Mouse (Mus musculus) embryo, embryonic 10 days (tissue): ENCODE measurements around the gene Dok4.
"Not testable (repeated sequence)": the region's sequence is repeated elsewhere in the genome, so short reads cannot be mapped to it uniquely, and the experiment has no call there.

Source experiments
- DNase-seq: peaks from one replicate; pipeline ENCODE4 v3.0.0-alpha.2; 2015; ENCODE audit warnings: low spot score

The Dok4 gene

DNA sequence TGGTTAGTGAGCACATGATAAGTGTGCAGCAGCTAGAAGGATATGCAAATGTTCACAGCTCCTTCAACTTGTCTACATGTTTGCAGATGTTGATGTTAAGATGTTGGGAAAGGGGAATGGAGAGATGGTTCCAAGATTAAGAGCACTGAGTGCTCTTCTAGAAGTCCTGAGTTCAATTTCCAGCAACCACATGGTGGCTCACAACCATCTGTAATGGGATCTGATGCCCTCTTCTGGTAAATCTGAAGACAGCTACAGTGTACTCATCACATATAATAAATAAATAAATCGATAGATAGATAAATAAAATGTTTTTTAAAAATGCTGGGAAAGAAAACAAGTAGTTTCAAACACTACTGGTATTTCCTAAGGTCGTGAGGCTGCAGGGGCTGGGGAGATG lies 34.9 kb downstream of the Dok4 start:
- DNase-seq: no peak

DNA sequence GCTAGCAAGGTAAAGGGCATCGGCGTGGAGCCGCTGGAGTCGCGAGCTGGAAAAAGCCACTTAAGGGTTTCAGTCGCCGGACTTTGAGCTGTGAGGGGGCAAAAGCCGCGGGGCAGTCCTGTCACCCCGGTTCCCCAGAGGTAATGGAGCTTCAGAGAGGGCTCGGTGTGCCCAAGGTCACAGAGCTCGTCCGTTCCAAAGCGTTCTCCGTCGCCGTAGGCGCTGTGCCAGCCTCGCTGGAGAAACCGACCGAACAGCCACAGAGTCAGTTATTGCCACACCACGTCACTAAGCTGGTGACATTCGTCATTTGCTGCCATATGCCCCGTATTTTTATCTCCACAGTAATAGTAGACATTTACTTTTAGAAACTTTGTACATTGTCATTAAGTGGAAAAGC lies 37.5 kb downstream of the Dok4 start:
- peak; percentile 57 for DNase-seq

DNA sequence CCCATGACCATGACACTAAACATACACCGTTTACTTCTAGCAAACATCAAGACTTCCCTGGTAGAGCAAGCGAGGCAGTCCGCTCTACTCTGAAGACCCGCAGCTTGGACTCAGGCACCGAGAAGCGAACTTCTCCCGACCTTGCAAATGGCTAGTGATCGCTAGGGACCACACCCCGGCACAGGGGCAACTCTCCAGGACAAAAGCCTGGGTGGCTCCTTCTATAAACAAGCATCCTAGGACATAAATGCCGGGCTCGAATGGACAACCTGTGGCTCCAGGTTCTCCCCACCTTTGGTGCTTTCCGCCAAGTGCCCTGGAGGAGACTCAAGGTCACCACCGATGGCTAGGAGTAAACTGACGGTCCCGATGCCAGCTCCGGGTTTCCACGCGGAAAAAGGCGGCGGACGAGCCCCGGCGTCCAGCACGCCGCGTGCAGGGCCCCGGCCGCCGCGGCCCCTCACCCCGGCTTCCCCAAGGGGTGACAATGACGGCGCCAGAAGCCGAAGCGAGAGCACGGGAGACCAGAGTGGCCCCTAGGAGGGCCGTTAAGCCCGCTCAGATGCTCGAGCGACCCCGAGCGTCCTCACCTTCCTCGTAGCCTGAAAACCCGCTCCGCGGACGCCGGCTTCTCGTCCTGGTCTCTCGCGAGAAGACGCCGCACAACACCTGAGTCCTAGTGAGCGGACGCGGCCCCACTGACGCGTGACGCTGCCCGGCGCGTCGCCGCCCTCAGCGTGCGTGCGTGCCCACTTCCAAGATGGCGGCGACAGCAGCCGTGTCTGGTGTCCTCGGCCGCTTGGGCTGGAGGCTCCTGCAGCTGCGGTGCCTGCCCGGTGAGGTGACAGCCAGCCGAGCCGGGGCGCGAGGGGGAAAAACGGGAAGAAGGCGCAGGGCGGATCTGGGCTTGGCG lies 38.2 kb downstream of the Dok4 start, which contains the start of the genes Coq9 and Ciapin1:
Gene Coq9, plus strand, starts transcription at position 660 of the 913 bp plus-strand sequence.
Gene Ciapin1, minus strand, starts transcription at position 697 of the 913 bp plus-strand sequence.
- DNase-seq: peak; percentile 99

DNA sequence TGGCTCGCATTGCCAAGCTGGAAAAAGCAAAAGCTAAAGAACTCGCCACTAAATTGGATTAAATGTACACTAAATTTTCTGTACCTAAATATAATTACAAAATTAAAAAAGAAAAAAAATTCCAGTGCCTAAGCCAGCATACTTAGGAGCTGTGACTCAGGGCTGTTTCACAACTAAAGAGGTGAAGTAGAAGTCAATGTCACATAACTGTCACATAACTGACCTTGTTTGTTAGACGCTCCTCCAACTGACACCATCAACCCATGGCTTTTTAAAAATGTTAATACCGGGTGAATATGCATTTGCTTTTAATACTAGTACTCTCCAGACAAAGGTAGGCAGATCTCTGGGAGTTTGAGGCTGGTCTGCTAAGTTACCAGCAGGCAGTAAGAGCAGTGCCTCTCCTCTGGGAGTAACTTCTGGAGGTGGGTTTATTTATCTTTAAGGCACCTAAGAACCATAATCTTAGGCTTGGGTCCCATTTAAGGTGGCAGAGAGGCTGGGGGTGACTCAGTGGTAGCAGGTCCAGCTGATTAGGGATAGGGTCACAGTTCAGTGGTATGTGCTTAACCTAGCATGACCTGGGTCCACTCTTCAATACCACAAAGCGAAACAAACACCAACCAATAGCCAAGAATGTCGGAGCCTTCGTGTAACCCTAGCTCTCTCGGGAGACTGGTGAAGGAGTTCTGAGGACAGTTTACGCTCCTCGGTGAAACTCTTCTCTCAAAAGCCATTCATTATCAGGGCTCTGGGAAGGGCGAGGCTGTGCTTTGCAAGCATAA lies 39.5 kb downstream of the Dok4 start:
- DNase-seq: no peak

DNA sequence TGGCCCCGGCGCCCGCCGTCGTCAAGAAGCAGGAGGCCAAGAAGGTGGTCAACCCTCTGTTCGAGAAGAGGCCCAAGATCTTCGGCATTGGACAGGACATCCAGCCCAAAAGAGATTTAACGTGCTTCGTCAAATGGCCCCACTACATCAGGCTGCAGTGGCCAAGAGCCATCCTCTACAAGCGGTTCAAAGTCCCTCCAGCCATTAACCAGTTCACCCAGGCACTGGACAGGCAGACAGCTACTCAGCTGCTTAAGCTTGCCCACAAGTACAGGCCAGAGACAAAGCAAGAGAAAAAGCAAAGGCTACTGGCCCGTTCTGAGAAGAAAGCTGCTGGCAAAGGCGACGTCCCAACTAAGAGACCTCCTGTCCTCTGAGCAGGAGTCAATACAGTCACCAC lies 40.4 kb downstream of the Dok4 start:
- DNase-seq: not testable (repeated sequence)

DNA sequence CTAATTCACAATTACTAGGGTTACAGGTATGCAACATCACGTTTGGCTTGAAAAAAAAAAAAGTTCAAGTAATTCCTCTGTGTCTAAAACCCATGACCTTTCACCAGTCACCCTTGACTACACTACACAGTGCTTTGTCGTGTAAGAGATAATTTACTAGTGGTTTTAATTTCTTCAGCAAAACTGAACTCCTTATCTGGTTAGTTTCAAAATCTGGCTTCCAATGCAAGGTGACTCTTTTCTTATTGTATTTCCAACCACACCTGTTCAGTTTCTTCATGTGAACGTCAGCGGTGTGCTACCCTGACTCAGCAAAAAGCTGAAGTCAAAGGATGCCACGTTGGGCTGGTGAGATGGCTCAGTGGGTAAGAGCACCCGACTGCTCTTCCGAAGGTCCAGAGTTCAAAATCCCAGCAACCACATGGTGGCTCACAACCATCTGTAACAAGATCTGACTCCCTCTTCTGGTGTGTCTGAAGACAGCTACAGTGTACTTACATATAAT lies 42.2 kb downstream of the Dok4 start:
- not testable (repeated sequence) for DNase-seq

DNA sequence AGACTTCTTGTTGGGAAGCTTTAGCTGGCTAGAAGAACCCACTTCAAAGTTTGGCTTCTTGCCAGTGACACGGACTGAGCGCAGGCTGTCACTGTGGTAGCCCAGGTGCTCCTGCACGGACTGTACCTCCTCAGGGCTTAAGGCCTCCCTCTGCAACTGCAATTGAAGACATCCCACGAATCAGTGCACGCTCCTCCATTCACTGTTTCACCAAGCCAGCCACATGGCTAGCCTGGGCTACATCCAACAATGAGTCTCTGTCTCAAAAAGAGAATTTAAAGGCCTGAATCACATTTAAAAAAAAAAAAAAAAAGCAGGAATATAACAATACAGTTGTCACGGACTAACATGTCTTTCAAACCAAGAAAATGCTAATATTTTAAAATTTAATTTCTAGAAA lies 47.8 kb downstream of the Dok4 start:
- no peak for DNase-seq

DNA sequence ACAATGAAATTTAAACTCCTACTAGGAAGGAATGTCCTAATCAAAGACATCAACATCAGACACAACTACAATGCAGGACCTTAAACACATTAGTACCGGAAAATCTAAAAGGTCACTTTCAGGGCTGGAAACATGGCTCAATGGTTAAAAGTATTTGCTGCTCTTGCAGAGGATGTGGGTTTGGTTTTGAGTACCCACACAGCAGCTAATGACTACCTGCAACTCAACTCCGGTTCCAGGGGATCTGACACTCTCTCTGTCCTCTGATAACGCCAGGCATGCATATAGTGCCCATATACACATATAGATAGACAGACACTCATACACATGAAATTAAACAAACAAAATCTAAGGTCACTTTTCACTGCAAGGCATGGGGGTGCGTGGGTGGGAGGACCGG lies 49.9 kb downstream of the Dok4 start:
- DNase-seq: no peak

DNA sequence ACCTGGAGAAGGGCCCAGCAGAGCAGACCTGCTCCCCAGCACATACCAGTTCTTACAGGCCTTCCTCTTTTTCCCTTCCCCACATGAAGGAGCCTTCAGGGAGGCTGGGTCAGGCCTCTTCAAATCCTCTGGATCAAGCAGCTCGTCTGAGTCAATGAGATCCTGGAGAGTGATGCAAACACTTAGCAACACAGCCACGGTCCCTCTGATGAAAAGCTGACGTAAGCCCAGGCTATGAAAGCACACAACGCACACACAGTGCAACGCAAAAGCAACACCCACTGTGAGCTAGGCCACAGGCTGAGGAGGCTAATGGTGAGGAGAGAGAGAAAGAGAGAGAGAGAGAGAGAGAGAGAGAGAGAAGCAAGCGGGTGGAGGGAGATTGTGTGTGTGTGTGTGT lies 51.0 kb downstream of the Dok4 start:
- no peak for DNase-seq

DNA sequence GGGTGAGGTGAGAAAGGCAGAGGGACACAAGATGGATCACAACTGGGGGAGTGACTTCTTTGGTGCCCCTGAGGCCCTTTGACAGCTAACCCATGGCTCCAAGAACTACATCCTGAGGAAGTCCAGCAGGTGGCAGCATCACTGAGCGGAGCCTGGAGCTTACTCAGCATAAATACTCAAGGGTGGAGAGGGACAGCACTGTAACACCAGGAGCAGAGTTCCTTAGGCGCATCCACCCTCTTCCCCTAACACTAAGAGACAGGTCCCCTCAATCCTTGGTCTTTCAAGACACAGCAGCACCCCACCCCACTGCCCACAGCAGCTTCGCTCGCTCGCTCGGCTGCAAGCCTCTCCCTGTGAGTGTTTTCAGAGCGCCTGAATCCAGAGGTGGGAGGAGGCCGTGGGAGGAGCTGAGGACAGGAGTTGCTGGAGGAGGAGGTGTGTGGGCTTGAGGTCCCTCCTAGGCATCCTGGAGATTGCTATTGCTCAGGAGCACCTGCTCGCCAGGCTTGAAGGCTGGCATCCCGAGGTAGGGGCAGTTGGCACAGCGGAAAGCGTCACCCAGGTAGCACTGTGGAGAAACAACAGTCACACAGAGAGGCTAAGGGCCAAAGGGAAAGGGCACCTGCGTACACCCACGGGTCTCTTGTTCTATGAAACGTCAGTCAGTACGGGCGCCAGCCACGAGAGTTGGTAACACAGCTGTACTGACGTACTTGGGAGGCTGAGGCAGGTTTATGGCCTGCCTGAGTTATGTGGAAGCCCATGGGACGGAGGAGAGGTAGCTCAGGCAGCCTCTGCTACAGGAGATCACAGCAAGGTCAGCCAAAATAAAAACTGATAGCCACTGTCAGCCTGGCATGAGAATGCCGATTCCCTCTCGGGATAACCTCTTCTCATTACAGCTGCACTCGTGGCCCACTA lies 53.2 kb downstream of the Dok4 start:
- DNase-seq: peak; percentile 80

DNA sequence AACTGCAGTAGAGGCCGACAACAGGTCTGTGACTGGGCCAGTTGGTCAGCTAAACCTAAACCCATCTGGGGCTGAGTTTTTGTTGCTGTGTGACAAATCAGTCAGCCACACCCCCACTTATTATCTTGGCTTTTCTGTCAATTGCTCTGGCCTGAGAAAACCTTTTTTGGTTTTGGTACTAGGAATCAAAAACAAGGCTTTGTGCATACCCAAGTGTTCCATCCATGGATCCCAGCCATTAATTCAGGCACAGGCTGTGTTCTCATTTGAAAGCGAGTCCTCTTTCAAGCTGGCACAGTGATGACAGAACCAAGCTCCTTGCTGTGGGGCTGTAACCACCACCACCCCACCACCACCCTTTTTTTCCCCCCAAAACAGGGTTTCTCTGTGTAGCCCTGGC lies 54.7 kb downstream of the Dok4 start:
- DNase-seq: no peak

DNA sequence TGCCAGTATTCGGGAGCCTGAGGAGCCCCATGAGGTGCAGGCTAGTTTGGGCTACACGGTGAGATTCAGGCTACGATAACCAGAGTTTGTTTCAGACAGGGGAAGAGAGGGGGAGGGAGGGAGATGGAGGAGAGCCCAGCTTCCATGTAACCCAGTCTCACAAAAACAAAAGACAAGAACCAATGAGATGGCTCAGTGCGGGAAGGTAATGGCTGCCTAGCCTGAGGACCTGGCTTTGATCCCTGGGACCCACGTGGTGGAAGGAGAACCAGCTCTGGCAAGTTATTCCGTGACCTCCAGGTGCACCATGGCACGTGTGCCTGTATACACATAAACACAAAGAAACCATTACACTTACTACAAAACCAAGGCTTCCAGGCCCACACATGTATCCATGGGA lies 55.6 kb downstream of the Dok4 start:
- DNase-seq: no peak

DNA sequence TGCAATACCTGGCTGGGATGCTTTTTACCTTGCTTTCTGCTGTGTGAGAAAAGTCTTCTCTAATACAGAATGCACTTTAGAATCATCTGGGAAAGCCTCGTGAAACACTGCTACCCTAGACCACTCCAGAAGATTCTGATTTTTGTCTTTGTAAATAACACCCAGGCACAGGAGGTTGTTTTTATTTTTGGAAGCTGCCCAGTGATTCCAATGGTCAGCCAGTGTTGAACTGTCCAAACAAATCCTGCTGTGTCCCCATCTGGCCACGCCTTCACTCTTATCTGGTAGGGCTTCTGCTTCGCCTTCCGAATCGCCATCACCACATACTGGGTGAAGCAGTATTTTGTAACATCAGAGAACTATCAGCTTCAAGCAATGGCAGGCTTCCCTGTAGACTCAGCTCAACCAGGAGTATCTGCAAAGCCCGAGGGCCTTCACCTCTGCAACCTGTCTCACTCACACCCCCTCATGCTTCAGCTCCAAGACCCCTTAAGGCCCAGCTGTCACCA lies 56.4 kb downstream of the Dok4 start:
- no peak for DNase-seq

DNA sequence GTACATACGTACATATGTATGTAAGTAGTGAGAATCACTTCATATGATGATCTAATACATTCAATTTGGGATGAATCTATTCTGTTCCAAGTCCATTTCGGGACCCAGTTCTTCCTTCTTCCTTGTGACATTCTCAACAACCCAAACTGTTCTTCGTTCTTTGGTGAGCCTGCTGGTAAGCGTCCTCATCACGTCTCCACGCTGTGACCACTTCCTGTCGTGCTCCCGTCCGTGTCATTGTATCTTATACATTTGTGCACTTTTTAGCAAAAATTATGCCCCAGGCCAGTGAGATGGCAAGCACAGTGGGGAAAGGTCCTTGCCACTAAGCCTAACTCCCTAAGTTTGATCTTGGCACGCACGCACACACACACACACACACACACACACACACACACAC lies 58.2 kb downstream of the Dok4 start:
- no peak for DNase-seq

DNA sequence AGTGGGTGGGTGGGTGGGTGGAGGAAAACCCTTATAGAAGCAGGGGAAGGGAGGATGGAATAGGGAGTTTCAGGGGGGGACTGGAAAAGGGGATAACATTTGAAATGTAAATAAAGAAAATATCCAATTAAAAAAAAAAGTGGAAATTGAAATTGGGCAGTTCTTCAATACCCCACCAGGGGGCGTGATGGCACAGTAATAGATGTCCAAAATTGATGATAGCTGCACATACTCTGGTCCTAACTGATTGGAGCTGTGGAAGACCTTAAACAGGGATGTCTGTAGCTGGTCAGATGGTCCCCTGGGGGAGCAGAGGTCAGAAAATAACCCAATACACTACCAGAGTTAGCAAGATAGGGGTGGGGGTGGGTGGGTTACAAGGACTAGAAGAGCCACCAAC lies 61.6 kb downstream of the Dok4 start:
- DNase-seq: peak; percentile 32
